Mouse (Mus musculus) forebrain, embryonic 16.5 days (tissue): Measurements from ENCODE around the gene Bloc1s5. TPM values are rescaled to one million over a fixed set of nuclear protein-coding genes. Genes with fewer than 3 reads are reported as not detected.

ENCODE experiments used
- ATAC-seq: fragments of 200-750 bp; cut with Nextera tagmentation; 2 replicates; pipeline ENCODE4 v1.8.0; 2017; ENCODE audit warnings: mild to moderate bottlenecking, moderate library complexity
- H3K27ac ChIP-seq: fragments of 300-500 bp; sonication (generic); 2 replicates; pipeline ENCODE4 v1.5.1; 2014; ENCODE audit warnings: low read length, control low read depth
- H3K27me3 ChIP-seq: fragments of 300-500 bp; sonication (generic); replicated peaks from 2 replicates; pipeline ENCODE4 v1.6.1; 2014; ENCODE audit warnings: low read length; ENCODE audit not compliant: control insufficient read depth, insufficient read depth
- H3K36me3 ChIP-seq: fragments of 300-500 bp; sonication (generic); 2 replicates; pipeline ENCODE4 v1.6.1; 2014; ENCODE audit not compliant: control insufficient read depth, insufficient read depth
- H3K4me1 ChIP-seq: fragments of 300-500 bp; sonication (generic); replicated peaks from 2 replicates; pipeline ENCODE4 v1.6.1; 2014; ENCODE audit warnings: low read length; ENCODE audit not compliant: control insufficient read depth, insufficient read depth
- H3K4me2 ChIP-seq: fragments of 300-500 bp; sonication (generic); 2 replicates; pipeline ENCODE4 v1.6.1; 2014; ENCODE audit warnings: mild to moderate bottlenecking, low read length, control low read depth
- H3K4me3 ChIP-seq: fragments of 300-500 bp; sonication (generic); replicated peaks from 2 replicates; pipeline ENCODE4 v1.5.1; 2014; ENCODE audit warnings: mild to moderate bottlenecking, low read length, control low read depth
- H3K9ac ChIP-seq: fragments of 300-500 bp; sonication (generic); replicated peaks from 2 replicates; pipeline ENCODE4 v1.6.1; 2014; ENCODE audit warnings: low read depth, low read length, control low read depth
- H3K9me3 ChIP-seq: fragments of 300-500 bp; sonication (generic); 2 replicates; pipeline ENCODE4 v1.6.1; 2016; ENCODE audit warnings: low read length; ENCODE audit not compliant: control insufficient read depth
- WGBS: fragments of 180-500 bp; shearing (Covaris S2); extraction: QIAGEN DNeasy Blood & Tissue Kit; methylation state at CpG from one replicate; pipeline ENCODE4 v1.1.7; 2014; 5-methylcytosine and 5-hydroxymethylcytosine counted together
- polyA plus RNA-seq: library from polyadenylated mRNA; unstranded; fragments of >200 nt; fragmentation: Nextera tagmentation; extraction: Ambion mirVana; gene quantifications from 2 replicates; pipeline ENCODE4 v1.2.1, GENCODE M21; 2015

Gene Bloc1s5
- polyA plus RNA-seq, 1 experiment from 2014 or later: 20.1 TPM

- no peaks in the 10 kb centered on the region for H3K27me3 ChIP-seq
- ATAC-seq: no peak
- H3K27ac ChIP-seq: no peak overlapping the region
- no peaks in the 10 kb centered on the region for H3K4me1 ChIP-seq
- H3K9me3 ChIP-seq: no peaks in the 10 kb centered on the region
- H3K9ac ChIP-seq: no peak overlapping the region
- 75% methylated on average over 3 of the region's 3 CpGs for WGBS
- no peak overlapping the region for H3K4me3 ChIP-seq
- H3K36me3 ChIP-seq: no peaks in the 10 kb centered on the region
- no peak overlapping the region for H3K4me2 ChIP-seq
These were observed 80.7 kb downstream of the Bloc1s5 start for GRCm38 (mm10) chr13:38554210-38554609.

GRCm38 (mm10) chr13:38548681-38549080 lies 86.2 kb downstream of the Bloc1s5 start:
- 76% methylated on average over 5 of the region's 5 CpGs for WGBS
- Histone ChIP-seq H3K4me2 (no peak overlapping the region), H3K9ac (no peak overlapping the region), H3K27ac (no peak overlapping the region), H3K9me3 (no peaks in the 10 kb centered on the region), H3K4me1 (no peaks in the 10 kb centered on the region), H3K27me3 (no peaks in the 10 kb centered on the region), H3K4me3 (no peak overlapping the region), H3K36me3 (no peaks in the 10 kb centered on the region)
- no peak for ATAC-seq

GRCm38 (mm10) chr13:38547717-38548116 lies 87.2 kb downstream of the Bloc1s5 start:
- H3K36me3 ChIP-seq: no peaks in the 10 kb centered on the region
- H3K27ac ChIP-seq: no peak overlapping the region
- H3K4me3 ChIP-seq: no peak overlapping the region
- no peaks in the 10 kb centered on the region for H3K27me3 ChIP-seq
- no peaks in the 10 kb centered on the region for H3K4me1 ChIP-seq
- H3K4me2 ChIP-seq: no peak overlapping the region
- H3K9me3 ChIP-seq: no peaks in the 10 kb centered on the region
- no peak for ATAC-seq
- no peak overlapping the region for H3K9ac ChIP-seq
- WGBS: 89% methylated on average over 5 of the region's 5 CpGs

- H3K9me3 ChIP-seq: no peaks in the 10 kb centered on the region
- H3K4me1 ChIP-seq: no peaks in the 10 kb centered on the region
- no peak overlapping the region for H3K4me2 ChIP-seq
- ATAC-seq: no peak
- H3K36me3 ChIP-seq: no peaks in the 10 kb centered on the region
- no peak overlapping the region for H3K9ac ChIP-seq
- no peak overlapping the region for H3K4me3 ChIP-seq
- no peaks in the 10 kb centered on the region for H3K27me3 ChIP-seq
- no peak overlapping the region for H3K27ac ChIP-seq
- WGBS: 87% methylated on average over 4 of the region's 4 CpGs
These were observed 88.2 kb downstream of the Bloc1s5 start for GRCm38 (mm10) chr13:38546754-38547153.

- Histone ChIP-seq H3K4me1 (no peaks in the 10 kb centered on the region), H3K36me3 (no peaks in the 10 kb centered on the region), H3K9me3 (no peaks in the 10 kb centered on the region), H3K27me3 (no peaks in the 10 kb centered on the region), H3K4me3 (no peak overlapping the region), H3K4me2 (no peak overlapping the region), H3K9ac (no peak overlapping the region), H3K27ac (no peak overlapping the region)
- WGBS: 68% methylated on average over 3 of the region's 3 CpGs
- ATAC-seq: no peak
These were observed 89.4 kb downstream of the Bloc1s5 start for GRCm38 (mm10) chr13:38545460-38545859.

GRCm38 (mm10) chr13:38544769-38545445 lies 90.0 kb downstream of the Bloc1s5 start:
- Histone ChIP-seq H3K27me3 (no peaks in the 10 kb centered on the region), H3K4me2 (no peak overlapping the region), H3K4me1 (no peaks in the 10 kb centered on the region), H3K4me3 (no peak overlapping the region), H3K27ac (no peak overlapping the region), H3K9me3 (no peaks in the 10 kb centered on the region), H3K36me3 (no peaks in the 10 kb centered on the region), H3K9ac (no peak overlapping the region)
- 90% methylated on average over 8 of the region's 8 CpGs for WGBS
- no peak for ATAC-seq

- Histone ChIP-seq H3K4me1 (no peaks in the 10 kb centered on the region), H3K9ac (no peak overlapping the region), H3K27ac (no peak overlapping the region), H3K4me3 (no peak overlapping the region), H3K36me3 (no peaks in the 10 kb centered on the region), H3K9me3 (no peaks in the 10 kb centered on the region), H3K4me2 (no peak overlapping the region), H3K27me3 (no peaks in the 10 kb centered on the region)
- no peak for ATAC-seq
- 56% methylated on average over 8 of the region's 8 CpGs for WGBS
These were observed 91.3 kb downstream of the Bloc1s5 start for GRCm38 (mm10) chr13:38543455-38544125.

Other genes with a start within 250 kb of the Bloc1s5 start
- gene Txndc5, start 106.3 kb downstream of the Bloc1s5 start, polyA plus RNA-seq: 59.8 and 68.9 TPM in 2 replicates
- gene Eef1e1, start 23.9 kb upstream of the Bloc1s5 start, polyA plus RNA-seq: 80.1 and 92.8 TPM in 2 replicates